Mouse (Mus musculus): ENCODE results near the gene Vps13d. TPM values are rescaled to one million over a fixed set of nuclear protein-coding genes. Genes with fewer than 3 reads are reported as not detected.
A peak's percentile ranks its signal among the peaks of the same experiment; 100 is the strongest.

The Vps13d gene
- polyA plus RNA-seq, 1 experiment from 2014 or later, result 12.6 TPM

DNA sequence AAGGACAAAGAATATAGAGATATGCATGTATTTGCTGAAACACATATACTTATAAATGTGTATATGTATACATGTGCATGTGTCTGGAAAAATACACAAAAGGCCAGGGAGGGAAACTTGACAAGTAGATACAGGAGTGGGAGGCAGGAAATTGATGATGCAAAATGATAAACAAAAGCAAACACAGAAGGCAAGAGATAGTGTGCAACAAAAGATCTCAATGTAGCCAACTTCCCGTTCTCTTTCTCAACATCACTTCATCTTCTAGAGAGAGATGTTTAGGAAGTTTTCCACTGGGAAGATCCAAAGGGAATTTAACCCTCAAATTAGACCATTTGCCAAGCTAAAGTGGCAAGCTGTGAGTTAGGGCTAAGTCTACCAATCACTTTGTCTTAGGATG, 238.5 kb downstream of the Vps13d start:
- no peak overlapping the region for H3K9ac ChIP-seq (ENCODE audit: low read depth, low read length)
- no peaks in the 10 kb centered on the region for H3K36me3 ChIP-seq (ENCODE audit: control insufficient read depth, insufficient read depth, low read length)
- no peaks in the 10 kb centered on the region for H3K27me3 ChIP-seq (ENCODE audit: control insufficient read depth, insufficient read depth, low read length)
- H3K9me3 ChIP-seq (ENCODE audit: control insufficient read depth, low read length), result no peaks in the 10 kb centered on the region
- no peak overlapping the region for H3K27ac ChIP-seq (ENCODE audit: low read depth, low read length)
- 55% methylated on average over 1 of the region's 1 CpGs for WGBS
- no peak for ATAC-seq (ENCODE audit: low FRiP score, low TSS enrichment)
- no peak overlapping the region for H3K4me2 ChIP-seq (replicated peaks; ENCODE audit: low read depth, low read length)
- H3K4me3 ChIP-seq (ENCODE audit: low read length), result no peak overlapping the region
- 0 out of 2 replicates have a peak, but pooled peaks cover 3% of the 10 kb centered on the region for H3K4me1 ChIP-seq (ENCODE audit: control insufficient read depth, insufficient read depth, low read length)

DNA sequence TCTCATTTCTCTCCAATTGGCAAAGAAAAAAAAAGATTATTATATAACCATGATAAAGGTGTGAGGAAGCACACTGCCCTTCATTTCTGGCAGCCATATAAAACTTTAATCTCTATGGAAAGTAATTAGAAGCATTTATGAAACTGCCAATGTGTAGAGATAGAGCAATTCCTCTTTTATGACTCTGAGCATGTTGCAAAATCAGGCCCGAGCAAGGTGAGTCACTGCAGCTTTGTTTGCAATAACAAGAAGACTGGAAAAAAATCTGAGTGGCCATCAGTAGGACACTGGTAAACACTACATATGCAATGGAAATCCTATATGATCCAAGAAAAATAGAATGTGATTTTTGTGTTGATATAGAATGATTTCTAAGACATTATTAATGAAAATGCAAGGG, 238.9 kb downstream of the Vps13d start:
- H3K4me1 ChIP-seq (ENCODE audit: control insufficient read depth, insufficient read depth, low read length), result 0 out of 2 replicates have a peak, but pooled peaks cover 3% of the 10 kb centered on the region
- H3K27me3 ChIP-seq (ENCODE audit: control insufficient read depth, insufficient read depth, low read length), result no peaks in the 10 kb centered on the region
- H3K4me2 ChIP-seq (replicated peaks; ENCODE audit: low read depth, low read length), result no peak overlapping the region
- H3K4me3 ChIP-seq (ENCODE audit: low read length), result no peak overlapping the region
- WGBS, result 76% methylated on average over 1 of the region's 1 CpGs
- H3K36me3 ChIP-seq (ENCODE audit: control insufficient read depth, insufficient read depth, low read length), result no peaks in the 10 kb centered on the region
- ATAC-seq (ENCODE audit: low FRiP score, low TSS enrichment), result no peak
- H3K9me3 ChIP-seq (ENCODE audit: control insufficient read depth, low read length), result no peaks in the 10 kb centered on the region
- H3K9ac ChIP-seq (ENCODE audit: low read depth, low read length), result no peak overlapping the region
- no peak overlapping the region for H3K27ac ChIP-seq (ENCODE audit: low read depth, low read length)

DNA sequence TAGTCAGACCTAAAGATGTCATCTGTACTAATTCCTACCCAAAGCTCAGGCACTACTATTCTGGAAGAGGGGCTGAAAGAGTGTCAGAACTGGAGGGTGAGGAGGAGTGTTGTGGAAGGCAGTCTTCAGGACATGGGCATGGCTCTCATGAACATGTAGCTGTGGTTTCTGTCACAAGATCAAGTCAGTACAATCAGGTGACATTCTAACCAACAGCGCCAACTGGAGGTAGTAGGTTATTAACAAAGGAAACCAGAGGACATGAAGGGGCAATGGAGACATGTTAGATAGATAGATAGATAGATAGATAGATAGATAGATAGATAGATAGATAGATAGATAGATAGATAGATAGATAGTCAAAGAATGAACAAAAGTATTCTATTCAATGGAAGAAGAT, 241.4 kb downstream of the Vps13d start:
- Histone ChIP-seq H3K4me2 (replicated peaks; ENCODE audit: low read depth, low read length) (no peak overlapping the region), H3K27me3 (ENCODE audit: control insufficient read depth, insufficient read depth, low read length) (no peaks in the 10 kb centered on the region), H3K9ac (ENCODE audit: low read depth, low read length) (no peak overlapping the region), H3K27ac (ENCODE audit: low read depth, low read length) (no peak overlapping the region), H3K4me3 (ENCODE audit: low read length) (no peak overlapping the region), H3K36me3 (ENCODE audit: control insufficient read depth, insufficient read depth, low read length) (no peaks in the 10 kb centered on the region), H3K9me3 (ENCODE audit: control insufficient read depth, low read length) (no peaks in the 10 kb centered on the region), H3K4me1 (ENCODE audit: control insufficient read depth, insufficient read depth, low read length) (peaks cover 16% of the 10 kb centered on the region; the same call in 1 of the 2 replicates)
- 86% methylated on average over 1 of the region's 1 CpGs for WGBS
- ATAC-seq (ENCODE audit: low FRiP score, low TSS enrichment), result no peak

DNA sequence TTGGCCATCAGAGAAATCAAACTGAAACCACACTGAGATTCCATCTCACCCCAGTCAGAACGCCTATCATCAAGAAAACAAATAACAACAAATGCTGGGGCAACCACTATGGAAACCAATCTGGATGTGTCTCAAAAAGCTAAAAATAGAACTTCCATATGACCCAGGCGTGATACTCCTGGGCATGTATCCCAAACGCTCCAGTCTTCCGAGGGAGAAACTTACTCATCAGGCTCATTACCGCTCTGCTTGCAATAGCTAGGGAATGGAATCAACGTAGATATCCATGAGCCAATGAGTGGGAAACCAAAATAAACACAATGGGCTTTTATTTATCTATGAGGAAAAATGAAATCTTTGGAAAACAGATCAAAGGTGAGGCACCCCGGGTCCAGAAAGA, 242.9 kb downstream of the Vps13d start:
- Histone ChIP-seq H3K4me1 (ENCODE audit: control insufficient read depth, insufficient read depth, low read length) (peaks cover 24% of the 10 kb centered on the region), H3K9me3 (ENCODE audit: control insufficient read depth, low read length) (no peaks in the 10 kb centered on the region), H3K27me3 (ENCODE audit: control insufficient read depth, insufficient read depth, low read length) (no peaks in the 10 kb centered on the region), H3K9ac (ENCODE audit: low read depth, low read length) (no peak overlapping the region), H3K27ac (ENCODE audit: low read depth, low read length) (no peak overlapping the region), H3K36me3 (ENCODE audit: control insufficient read depth, insufficient read depth, low read length) (no peaks in the 10 kb centered on the region), H3K4me3 (ENCODE audit: low read length) (no peak overlapping the region), H3K4me2 (replicated peaks; ENCODE audit: low read depth, low read length) (no peak overlapping the region)
- no peak for ATAC-seq (ENCODE audit: low FRiP score, low TSS enrichment)
- 86% methylated on average over 7 of the region's 7 CpGs for WGBS

DNA sequence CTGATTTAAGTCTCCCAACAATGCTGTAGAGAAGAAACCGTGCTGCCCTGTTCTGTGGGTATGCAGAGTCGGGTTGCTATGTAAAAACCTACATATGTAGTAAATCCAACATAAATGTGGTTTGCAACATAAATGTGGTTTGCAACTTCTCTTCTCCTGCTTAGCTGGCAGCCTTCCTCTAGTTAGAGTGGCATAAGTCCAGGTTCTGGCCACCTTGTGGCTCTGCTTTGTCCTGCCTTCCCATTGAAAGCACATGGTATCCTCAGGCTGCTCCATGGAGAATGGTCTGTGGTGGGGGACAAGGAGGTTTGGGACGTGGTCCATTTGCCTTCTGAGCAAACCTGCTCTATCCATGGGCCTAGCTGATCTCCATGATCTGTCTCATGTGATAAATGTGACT, 243.9 kb downstream of the Vps13d start:
- H3K4me2 ChIP-seq (replicated peaks; ENCODE audit: low read depth, low read length), result no peak overlapping the region
- ATAC-seq (ENCODE audit: low FRiP score, low TSS enrichment), result no peak
- peaks cover 24% of the 10 kb centered on the region for H3K4me1 ChIP-seq (ENCODE audit: control insufficient read depth, insufficient read depth, low read length)
- H3K4me3 ChIP-seq (ENCODE audit: low read length), result no peak overlapping the region
- 94% methylated on average over 3 of the region's 3 CpGs for WGBS
- H3K36me3 ChIP-seq (ENCODE audit: control insufficient read depth, insufficient read depth, low read length), result no peaks in the 10 kb centered on the region
- H3K9me3 ChIP-seq (ENCODE audit: control insufficient read depth, low read length), result no peaks in the 10 kb centered on the region
- no peak overlapping the region for H3K27ac ChIP-seq (ENCODE audit: low read depth, low read length)
- no peak overlapping the region for H3K9ac ChIP-seq (ENCODE audit: low read depth, low read length)
- H3K27me3 ChIP-seq (ENCODE audit: control insufficient read depth, insufficient read depth, low read length), result no peaks in the 10 kb centered on the region

DNA sequence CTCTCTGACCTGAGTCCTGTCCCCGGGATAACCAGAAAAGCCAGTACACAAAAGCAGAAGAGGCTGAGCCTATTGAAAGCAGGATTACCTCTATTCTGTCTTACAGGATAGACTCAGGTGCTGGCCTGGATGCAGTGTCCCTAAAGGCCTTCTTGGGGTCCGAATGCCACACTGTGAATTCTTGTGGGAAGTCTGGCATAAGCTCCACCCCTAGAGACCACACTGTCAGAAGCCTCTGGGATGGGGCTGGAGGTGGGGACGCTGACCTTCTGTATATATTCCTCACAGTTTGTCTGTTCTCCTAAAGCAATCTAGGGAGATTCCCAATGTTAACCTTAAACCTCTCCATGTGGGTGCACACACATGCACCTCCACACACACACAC, 244.5 kb downstream of the Vps13d start:
- H3K4me1 ChIP-seq (ENCODE audit: control insufficient read depth, insufficient read depth, low read length), result peaks cover 24% of the 10 kb centered on the region
- peak overlapping the region; percentile 75; the same call in 1 of the 2 replicates for H3K27ac ChIP-seq (ENCODE audit: low read depth, low read length)
- ATAC-seq (ENCODE audit: low FRiP score, low TSS enrichment), result no peak; the same call in 1 of the 2 replicates
- H3K36me3 ChIP-seq (ENCODE audit: control insufficient read depth, insufficient read depth, low read length), result no peaks in the 10 kb centered on the region
- 55% methylated on average over 3 of the region's 3 CpGs for WGBS
- no peak overlapping the region for H3K9ac ChIP-seq (ENCODE audit: low read depth, low read length)
- no peaks in the 10 kb centered on the region for H3K27me3 ChIP-seq (ENCODE audit: control insufficient read depth, insufficient read depth, low read length)
- no peaks in the 10 kb centered on the region for H3K9me3 ChIP-seq (ENCODE audit: control insufficient read depth, low read length)
- H3K4me3 ChIP-seq (ENCODE audit: low read length), result no peak overlapping the region
- no peak overlapping the region for H3K4me2 ChIP-seq (replicated peaks; ENCODE audit: low read depth, low read length)

DNA sequence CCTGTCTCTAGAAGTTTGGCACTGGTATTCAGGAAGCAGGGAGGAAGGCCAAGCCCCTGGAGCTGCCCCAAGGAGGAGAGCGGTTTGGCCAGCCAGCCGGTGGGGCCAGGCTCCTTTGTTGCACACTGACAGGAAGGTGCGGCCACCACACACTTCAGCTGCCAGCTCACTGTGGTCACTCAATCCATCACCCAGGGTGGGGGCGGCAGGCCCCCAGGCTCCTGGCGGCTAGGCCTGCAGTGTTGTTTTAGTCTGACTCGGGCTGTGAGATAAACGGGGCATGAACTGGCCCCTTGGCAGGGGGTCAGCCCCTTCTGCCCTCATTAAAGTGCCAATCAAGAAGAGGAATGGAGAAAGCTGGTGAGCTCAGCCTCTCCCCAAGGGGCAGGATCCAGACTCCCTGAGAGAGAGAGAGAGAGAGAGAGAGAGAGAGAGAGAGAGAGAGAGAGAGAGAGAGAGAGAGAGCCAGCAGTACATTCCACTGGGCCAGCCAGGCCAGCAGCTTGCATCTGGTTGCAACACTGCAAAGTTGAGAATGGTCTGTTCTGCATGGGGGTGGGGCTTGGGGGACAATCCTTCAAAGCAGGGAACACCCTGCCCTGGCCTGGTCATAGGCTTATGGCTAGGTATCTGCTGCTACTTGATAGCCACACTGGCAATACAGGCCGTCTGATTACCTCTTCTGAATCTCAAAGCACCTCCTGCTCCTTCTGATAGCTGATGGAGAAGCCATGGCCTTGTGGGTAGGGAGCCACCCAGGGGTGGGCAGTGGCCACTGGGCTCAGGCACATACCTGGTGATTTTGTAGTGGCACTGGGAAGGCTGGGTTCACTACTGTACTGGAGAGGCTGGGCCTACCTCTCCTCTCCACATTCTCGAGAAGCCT, 245.1 kb downstream of the Vps13d start:
- Histone ChIP-seq H3K27ac (ENCODE audit: low read depth, low read length) (peak overlapping the region; percentile 75; the same call in 1 of the 2 replicates), H3K27me3 (ENCODE audit: control insufficient read depth, insufficient read depth, low read length) (no peaks in the 10 kb centered on the region), H3K4me1 (ENCODE audit: control insufficient read depth, insufficient read depth, low read length) (peaks cover 25% of the 10 kb centered on the region), H3K4me3 (ENCODE audit: low read length) (no peak overlapping the region), H3K36me3 (ENCODE audit: control insufficient read depth, insufficient read depth, low read length) (no peaks in the 10 kb centered on the region), H3K9ac (ENCODE audit: low read depth, low read length) (0 out of 2 replicates have a peak overlapping the region, but pooled peaks have one; percentile 28), H3K9me3 (ENCODE audit: control insufficient read depth, low read length) (no peaks in the 10 kb centered on the region), H3K4me2 (replicated peaks; ENCODE audit: low read depth, low read length) (no peak overlapping the region)
- ATAC-seq (ENCODE audit: low FRiP score, low TSS enrichment), result peak; percentile 95
- 8% methylated on average over 9 of the region's 9 CpGs for WGBS

DNA sequence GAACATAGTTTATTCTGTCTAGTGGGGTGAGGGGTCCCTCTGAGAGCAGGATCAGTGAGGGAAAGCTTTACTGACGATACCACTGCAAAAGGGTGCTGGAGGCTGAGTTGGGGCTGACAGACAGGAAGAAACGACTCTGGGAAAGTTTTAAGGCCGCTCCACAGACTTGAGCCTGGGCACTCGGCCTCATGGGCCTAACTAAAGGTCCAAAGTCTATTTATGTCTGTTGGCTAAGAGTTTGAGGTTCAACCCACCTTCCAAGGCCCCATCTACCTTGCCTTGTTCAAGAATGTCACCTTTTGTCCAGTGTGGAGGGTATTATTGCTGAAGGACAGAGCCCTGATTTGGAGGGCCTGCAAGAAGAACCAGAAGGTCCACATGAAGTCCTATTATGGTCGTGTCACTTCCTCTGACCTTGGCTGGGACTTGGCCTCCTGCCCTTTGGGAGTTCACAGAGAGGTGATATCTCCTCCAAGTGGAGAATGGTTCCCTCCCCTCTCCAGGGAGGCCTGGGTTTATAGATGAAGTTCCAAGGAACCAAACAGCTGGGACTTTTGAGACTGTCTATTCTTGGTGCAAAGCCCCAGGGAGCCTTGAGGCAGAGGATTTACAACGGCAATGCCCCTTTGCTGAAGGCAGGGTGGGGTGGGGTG, 246.9 kb downstream of the Vps13d start:
- H3K27ac ChIP-seq (ENCODE audit: low read depth, low read length), result peak overlapping the region; percentile 75; the same call in 1 of the 2 replicates
- H3K4me1 ChIP-seq (ENCODE audit: control insufficient read depth, insufficient read depth, low read length), result peaks cover 26% of the 10 kb centered on the region
- WGBS, result 41% methylated on average over 6 of the region's 6 CpGs
- no peaks in the 10 kb centered on the region for H3K27me3 ChIP-seq (ENCODE audit: control insufficient read depth, insufficient read depth, low read length)
- H3K4me3 ChIP-seq (ENCODE audit: low read length), result no peak overlapping the region
- H3K9ac ChIP-seq (ENCODE audit: low read depth, low read length), result no peak overlapping the region
- ATAC-seq (ENCODE audit: low FRiP score, low TSS enrichment), result no peak
- H3K36me3 ChIP-seq (ENCODE audit: control insufficient read depth, insufficient read depth, low read length), result no peaks in the 10 kb centered on the region
- H3K4me2 ChIP-seq (replicated peaks; ENCODE audit: low read depth, low read length), result no peak overlapping the region
- no peaks in the 10 kb centered on the region for H3K9me3 ChIP-seq (ENCODE audit: control insufficient read depth, low read length)

DNA sequence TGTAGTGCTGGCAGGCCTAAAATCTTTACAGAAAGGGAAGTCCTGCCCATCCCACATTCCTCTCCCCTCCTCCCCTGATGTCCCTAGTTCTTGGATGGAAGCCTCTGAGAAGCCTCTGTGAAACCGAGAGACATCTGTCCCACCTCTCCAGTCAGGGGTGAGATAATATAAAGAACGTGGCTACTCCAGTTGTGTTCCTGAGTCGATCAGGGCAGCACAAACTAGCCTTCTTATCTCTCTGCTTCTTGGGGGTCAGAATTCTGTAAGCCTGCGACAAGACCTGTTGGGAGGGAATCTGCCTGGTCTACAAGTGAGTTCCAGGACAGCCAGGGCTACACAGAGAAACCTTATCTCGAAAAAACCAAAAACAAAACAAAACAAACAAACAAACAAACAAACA, 251.5 kb downstream of the Vps13d start:
- no peak overlapping the region for H3K9ac ChIP-seq (ENCODE audit: low read depth, low read length)
- H3K36me3 ChIP-seq (ENCODE audit: control insufficient read depth, insufficient read depth, low read length), result no peaks in the 10 kb centered on the region
- H3K4me2 ChIP-seq (replicated peaks; ENCODE audit: low read depth, low read length), result no peak overlapping the region
- WGBS, result 80% methylated on average over 5 of the region's 5 CpGs
- peaks cover 31% of the 10 kb centered on the region for H3K4me1 ChIP-seq (ENCODE audit: control insufficient read depth, insufficient read depth, low read length)
- no peak overlapping the region for H3K27ac ChIP-seq (ENCODE audit: low read depth, low read length)
- no peaks in the 10 kb centered on the region for H3K9me3 ChIP-seq (ENCODE audit: control insufficient read depth, low read length)
- H3K4me3 ChIP-seq (ENCODE audit: low read length), result no peak overlapping the region
- no peak for ATAC-seq (ENCODE audit: low FRiP score, low TSS enrichment)
- H3K27me3 ChIP-seq (ENCODE audit: control insufficient read depth, insufficient read depth, low read length), result no peaks in the 10 kb centered on the region
